Mouse (Mus musculus): ENCODE data around the gene 1700031F05Rik. TPM values are rescaled to one million over a fixed set of nuclear protein-coding genes. Genes with fewer than 3 reads are reported as not detected.
"Not testable (repeated sequence)": the region's sequence is repeated elsewhere in the genome, so short reads cannot be mapped to it uniquely, and the experiment has no call there.

Gene 1700031F05Rik
- polyA plus RNA-seq (2015; fragmentation: Nextera tagmentation; extraction: Ambion mirVana) = not detected in 2 replicates

DNA sequence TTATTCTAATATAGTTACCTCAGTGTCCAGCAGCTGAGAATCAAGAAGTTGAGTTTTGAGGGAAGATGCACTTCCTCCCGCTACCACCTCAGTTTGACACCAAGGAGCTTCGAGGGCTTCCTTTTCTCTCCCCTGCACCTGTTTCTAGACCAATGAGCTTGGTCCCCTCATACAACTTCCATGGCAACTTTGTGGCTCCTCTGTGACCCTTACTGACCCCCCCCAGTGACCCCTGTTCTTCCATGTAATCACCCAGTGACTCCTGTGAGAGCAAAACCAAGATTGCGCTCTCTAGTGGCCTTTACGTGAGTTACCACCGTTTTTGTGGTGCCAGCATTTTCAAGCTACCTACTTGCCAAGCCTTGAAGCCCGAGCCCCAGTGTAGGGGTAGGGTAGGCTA, at the start of gene 1700031F05Rik:
Gene 1700031F05Rik (minus strand): TSS at position 101 of the 400 bp plus-strand sequence.
- no peak within 1 kb of the TSS for H3K27ac ChIP-seq (ENCODE audit: low read depth, low read length)

DNA sequence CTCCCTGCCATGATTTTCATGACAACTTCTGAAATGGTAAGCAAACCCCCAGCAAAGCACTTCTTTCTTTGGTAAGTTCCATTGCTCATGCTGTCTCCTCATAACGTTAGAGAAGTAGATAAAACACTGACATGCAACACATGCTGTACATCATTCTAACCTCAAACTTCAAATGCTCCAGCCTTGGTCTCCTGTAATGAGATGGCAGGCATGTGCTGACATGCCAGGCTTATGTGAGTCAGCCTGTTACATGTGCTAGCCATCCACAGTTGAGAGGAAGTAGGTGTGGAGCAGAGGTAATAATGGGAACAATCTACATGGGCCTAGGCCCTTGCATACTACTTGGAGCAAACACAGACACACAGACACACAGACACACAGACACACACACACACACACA, 47.1 kb upstream of the 1700031F05Rik start:
- H3K36me3 ChIP-seq (ENCODE audit: control insufficient read depth, insufficient read depth, low read length); H3K27me3 ChIP-seq (replicated peaks; ENCODE audit: control insufficient read depth, insufficient read depth, low read length); H3K9me3 ChIP-seq (ENCODE audit: control insufficient read depth, low read length); H3K4me1 ChIP-seq (ENCODE audit: control insufficient read depth, insufficient read depth, low read depth, low read length); H3K27ac ChIP-seq (ENCODE audit: low read depth, low read length); H3K4me2 ChIP-seq (ENCODE audit: low read length); H3K4me3 ChIP-seq (ENCODE audit: low read length); ATAC-seq; H3K9ac ChIP-seq (ENCODE audit: low read depth, low read length): not testable (repeated sequence)
- 74% methylated on average over 1 of the region's 1 CpGs for WGBS

More for the DNA sequence above, at the start of gene 1700031F05Rik:
- no peak within 1 kb of the TSS for H3K4me2 ChIP-seq (ENCODE audit: low read length)
- H3K4me3 ChIP-seq (ENCODE audit: low read length) = no peak within 1 kb of the TSS
- no peaks in the 10 kb centered on the region for H3K27me3 ChIP-seq (replicated peaks; ENCODE audit: control insufficient read depth, insufficient read depth, low read length)
- 80% methylated on average over 6 of the region's 6 CpGs for WGBS
- no peaks in the 10 kb centered on the region for H3K36me3 ChIP-seq (ENCODE audit: control insufficient read depth, insufficient read depth, low read length)
- no peak within 1 kb of the TSS for H3K9ac ChIP-seq (ENCODE audit: low read depth, low read length)
- H3K4me1 ChIP-seq (ENCODE audit: control insufficient read depth, insufficient read depth, low read depth, low read length) = no peaks in the 10 kb centered on the region
- ATAC-seq = no peak
- H3K9me3 ChIP-seq (ENCODE audit: control insufficient read depth, low read length) = no peaks in the 10 kb centered on the region

DNA sequence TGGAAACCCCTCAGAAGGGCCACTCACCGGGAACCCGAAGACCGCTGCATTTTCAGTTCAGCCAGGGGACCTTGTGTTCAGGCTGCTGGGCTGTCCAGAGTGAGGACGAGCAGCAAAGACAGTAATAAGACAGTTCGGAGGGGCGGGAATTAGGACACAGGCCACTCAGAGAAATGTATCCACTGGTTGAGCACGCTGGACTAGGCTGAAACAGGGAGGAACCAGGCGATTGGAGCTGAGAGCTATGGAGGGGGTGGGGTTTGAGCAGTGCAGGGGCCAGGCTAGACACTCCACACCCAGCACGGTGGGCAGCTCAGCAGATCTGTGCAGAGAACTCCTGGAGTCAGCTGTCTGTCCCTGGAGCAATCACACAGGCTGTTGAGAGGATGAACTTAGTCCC, 40.8 kb upstream of the 1700031F05Rik start, which contains the start of the genes Dmrtc1a and 1700011M02Rik:
Gene Dmrtc1a (minus strand): TSS at position 101 of the 400 bp plus-strand sequence.
Gene 1700011M02Rik (plus strand): TSS at position 319 of the 400 bp plus-strand sequence.
- H3K4me1 ChIP-seq (ENCODE audit: control insufficient read depth, insufficient read depth, low read depth, low read length); H3K27me3 ChIP-seq (replicated peaks; ENCODE audit: control insufficient read depth, insufficient read depth, low read length); ATAC-seq; H3K27ac ChIP-seq (ENCODE audit: low read depth, low read length); H3K4me2 ChIP-seq (ENCODE audit: low read length); H3K36me3 ChIP-seq (ENCODE audit: control insufficient read depth, insufficient read depth, low read length); H3K9me3 ChIP-seq (ENCODE audit: control insufficient read depth, low read length); H3K9ac ChIP-seq (ENCODE audit: low read depth, low read length); H3K4me3 ChIP-seq (ENCODE audit: low read length): not testable (repeated sequence)
- 90% methylated on average over 5 of the region's 9 CpGs for WGBS

DNA sequence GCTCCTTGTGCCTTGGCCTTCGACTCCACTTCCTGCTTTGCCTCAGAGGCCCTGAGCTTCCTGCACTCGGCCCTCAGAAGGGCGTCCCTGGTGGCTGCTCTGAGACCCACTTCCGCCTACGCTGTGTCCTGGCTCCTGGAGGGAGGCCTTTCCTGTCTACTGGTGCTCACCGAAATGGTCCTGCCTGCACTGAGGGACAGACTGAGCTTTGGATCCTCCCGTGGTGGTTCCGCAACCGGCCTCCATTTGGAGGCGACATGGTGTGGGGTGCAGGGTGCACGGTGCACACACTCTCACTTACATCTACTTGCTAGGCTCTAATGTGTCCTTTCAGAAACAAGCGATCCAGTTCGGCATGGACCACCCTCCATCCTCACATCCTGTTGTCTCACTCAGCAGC, 13.3 kb downstream of the 1700031F05Rik start, which contains the start of gene Dmrtc1c2:
Gene Dmrtc1c2 (minus strand): TSS at position 101 of the 400 bp plus-strand sequence.
- H3K9me3 ChIP-seq (ENCODE audit: control insufficient read depth, low read length); H3K9ac ChIP-seq (ENCODE audit: low read depth, low read length); H3K4me2 ChIP-seq (ENCODE audit: low read length); ATAC-seq; H3K27me3 ChIP-seq (replicated peaks; ENCODE audit: control insufficient read depth, insufficient read depth, low read length); H3K36me3 ChIP-seq (ENCODE audit: control insufficient read depth, insufficient read depth, low read length); H3K4me3 ChIP-seq (ENCODE audit: low read length); H3K27ac ChIP-seq (ENCODE audit: low read depth, low read length); H3K4me1 ChIP-seq (ENCODE audit: control insufficient read depth, insufficient read depth, low read depth, low read length): not testable (repeated sequence)
- WGBS = 100% methylated on average over 4 of the region's 13 CpGs

DNA sequence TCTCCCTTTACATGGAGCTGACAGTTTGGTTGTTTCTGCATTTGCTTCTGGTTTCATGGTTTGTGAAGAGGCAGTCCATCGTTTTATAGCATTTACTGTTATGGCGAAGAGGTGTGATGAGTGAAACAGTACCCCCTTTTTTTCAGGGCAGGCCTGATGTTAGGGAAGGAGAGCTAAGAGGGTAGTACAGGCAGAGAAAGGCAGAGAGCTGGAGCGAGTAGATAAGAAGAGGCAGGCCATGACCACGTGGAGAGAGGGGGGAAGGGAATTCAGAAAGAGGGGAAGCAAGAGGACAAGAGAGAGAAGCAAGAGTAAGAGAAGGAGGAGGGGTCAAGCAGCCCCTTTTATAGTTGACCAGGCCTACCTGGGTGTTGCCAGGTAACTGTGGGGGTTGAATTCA, 55.5 kb downstream of the 1700031F05Rik start:
- Histone ChIP-seq H3K27ac (ENCODE audit: low read depth, low read length) (no peak overlapping the region), H3K9ac (ENCODE audit: low read depth, low read length) (no peak overlapping the region), H3K4me3 (ENCODE audit: low read length) (no peak overlapping the region), H3K36me3 (ENCODE audit: control insufficient read depth, insufficient read depth, low read length) (no peaks in the 10 kb centered on the region), H3K4me1 (ENCODE audit: control insufficient read depth, insufficient read depth, low read depth, low read length) (no peaks in the 10 kb centered on the region), H3K4me2 (ENCODE audit: low read length) (no peak overlapping the region), H3K27me3 (replicated peaks; ENCODE audit: control insufficient read depth, insufficient read depth, low read length) (no peaks in the 10 kb centered on the region), H3K9me3 (ENCODE audit: control insufficient read depth, low read length) (no peaks in the 10 kb centered on the region)
- 66% methylated on average over 4 of the region's 4 CpGs for WGBS
- ATAC-seq = no peak

Other genes with a start within 250 kb of the 1700031F05Rik start
- gene Phka1, start 223.7 kb downstream of the 1700031F05Rik start, polyA plus RNA-seq (2015; fragmentation: Nextera tagmentation; extraction: Ambion mirVana) = 8.9 and 9.9 TPM in 2 replicates
- not detected in 2 replicates for gene Gm3880, start 181.0 kb downstream of the 1700031F05Rik start, polyA plus RNA-seq (2015; fragmentation: Nextera tagmentation; extraction: Ambion mirVana)
- gene Gm9112, start 160.3 kb downstream of the 1700031F05Rik start, polyA plus RNA-seq (2015; fragmentation: Nextera tagmentation; extraction: Ambion mirVana) = not detected in 2 replicates
- not detected in 2 replicates for gene Dmrtc1b, start 160.1 kb downstream of the 1700031F05Rik start, polyA plus RNA-seq (2015; fragmentation: Nextera tagmentation; extraction: Ambion mirVana)
- gene Dmrtc1c1, start 65.0 kb downstream of the 1700031F05Rik start, polyA plus RNA-seq (2015; fragmentation: Nextera tagmentation; extraction: Ambion mirVana) = not detected in 2 replicates
- not detected in 2 replicates for gene Dmrtc1c2, start 13.4 kb downstream of the 1700031F05Rik start, polyA plus RNA-seq (2015; fragmentation: Nextera tagmentation; extraction: Ambion mirVana)
- gene Dmrtc1a, start 40.7 kb upstream of the 1700031F05Rik start, polyA plus RNA-seq (2015; fragmentation: Nextera tagmentation; extraction: Ambion mirVana) = 2.0 and 2.1 TPM in 2 replicates
- not detected in 2 replicates for gene 1700011M02Rik, start 40.9 kb upstream of the 1700031F05Rik start, polyA plus RNA-seq (2015; fragmentation: Nextera tagmentation; extraction: Ambion mirVana)
- gene 1700018G05Rik, start 60.4 kb upstream of the 1700031F05Rik start, polyA plus RNA-seq (2015; fragmentation: Nextera tagmentation; extraction: Ambion mirVana) = not detected in 2 replicates